Mouse (Mus musculus) kidney, postnatal 0 days (tissue): ENCODE measurements around the gene Acot11. TPM values are rescaled to one million over a fixed set of nuclear protein-coding genes. Genes with fewer than 3 reads are reported as not detected.

Source experiments
- ATAC-seq: fragments of 200-750 bp; cut with Nextera tagmentation; replicated peaks from 2 replicates; pipeline ENCODE4 v1.8.0; 2017; ENCODE audit warnings: low read depth, moderate number of reproducible peaks, moderate TSS enrichment, moderate library complexity; ENCODE audit not compliant: low FRiP score
- DNase-seq: peaks from one replicate; pipeline ENCODE4 v3.0.0-alpha.2; 2016; ENCODE audit warnings: low spot score
- H3K27ac ChIP-seq: fragments of 300-500 bp; sonication (generic); 2 replicates; pipeline ENCODE4 v1.5.1; 2014; ENCODE audit warnings: mild to moderate bottlenecking
- H3K27me3 ChIP-seq: fragments of 300-500 bp; sonication (generic); 2 replicates; pipeline ENCODE4 v1.6.1; 2014; ENCODE audit warnings: low read length, mixed read lengths; ENCODE audit not compliant: insufficient read depth
- H3K36me3 ChIP-seq: fragments of 300-500 bp; sonication (generic); 2 replicates; pipeline ENCODE4 v1.6.1; 2014; ENCODE audit warnings: low read length, mixed read lengths; ENCODE audit not compliant: insufficient read depth
- H3K4me1 ChIP-seq: fragments of 300-500 bp; sonication (generic); replicated peaks from 2 replicates; pipeline ENCODE4 v1.6.1; 2014; ENCODE audit warnings: antibody characterized with exemption, low read length, mixed read lengths; ENCODE audit not compliant: insufficient read depth
- H3K4me2 ChIP-seq: fragments of 300-500 bp; sonication (generic); 2 replicates; pipeline ENCODE4 v1.6.1; 2014; ENCODE audit warnings: mild to moderate bottlenecking, low read length, moderate library complexity, mixed read lengths
- H3K4me3 ChIP-seq: fragments of 300-500 bp; sonication (generic); replicated peaks from 2 replicates; pipeline ENCODE4 v1.5.1; 2014; ENCODE audit warnings: low read depth, low read length
- H3K9ac ChIP-seq: fragments of 300-500 bp; sonication (generic); 2 replicates; pipeline ENCODE4 v1.6.1; 2014; ENCODE audit warnings: low read depth, low read length
- H3K9me3 ChIP-seq: fragments of 300-500 bp; sonication (generic); replicated peaks from 2 replicates; pipeline ENCODE4 v1.6.1; 2016; ENCODE audit warnings: low read length, inconsistent platforms, mixed read lengths
- CTCF ChIP-seq: IDR thresholded peaks from 2 replicates; pipeline ENCODE4 v1.5.1; 2016; ENCODE audit warnings: antibody characterized with exemption, low read depth, mild to moderate bottlenecking, moderate library complexity
- WGBS: fragments of 180-500 bp; shearing (Covaris S2); extraction: QIAGEN DNeasy Blood & Tissue Kit; methylation state at CpG from one replicate; pipeline ENCODE4 v1.1.7; 2014; 5-methylcytosine and 5-hydroxymethylcytosine counted together
- polyA plus RNA-seq: library from polyadenylated mRNA; unstranded; fragments of >200 nt; fragmentation: Nextera tagmentation; extraction: Ambion mirVana; gene quantifications from 2 replicates; pipeline ENCODE4 v1.2.1, GENCODE M21; 2015

Gene Acot11
- polyA plus RNA-seq, 1 experiment from 2014 or later = 1.7 TPM

GRCm38 (mm10) chr4:106830545-106831112, 25.8 kb upstream of the Acot11 start:
- DNase-seq (no peak), ATAC-seq (no peak)
- Histone ChIP-seq H3K27me3 (no peaks in the 10 kb centered on the region), H3K4me2 (no peak overlapping the region), H3K9ac (no peak overlapping the region), H3K36me3 (no peaks in the 10 kb centered on the region), H3K9me3 (no peaks in the 10 kb centered on the region), H3K4me3 (no peak overlapping the region), H3K27ac (no peak overlapping the region), H3K4me1 (peaks cover 7% of the 10 kb centered on the region)
- no peak for TF ChIP-seq CTCF
- 81% methylated on average over 6 of the region's 6 CpGs for WGBS

- Histone ChIP-seq H3K27me3 (no peaks in the 10 kb centered on the region), H3K36me3 (no peaks in the 10 kb centered on the region), H3K4me2 (peak overlapping the region; percentile 67), H3K4me1 (peaks cover 7% of the 10 kb centered on the region), H3K9ac (0 out of 2 replicates have a peak overlapping the region, but pooled peaks have one; percentile 18), H3K9me3 (no peaks in the 10 kb centered on the region), H3K4me3 (peak overlapping the region; percentile 27), H3K27ac (peak overlapping the region; percentile 14)
- TF ChIP-seq CTCF = peak; percentile 63
- DNase-seq (peak; percentile 96), ATAC-seq (peak; percentile 85)
- WGBS = under 1% methylated on average over 42 of the region's 42 CpGs
These were observed 23.1 kb upstream of the Acot11 start for GRCm38 (mm10) chr4:106827738-106828361.

GRCm38 (mm10) chr4:106825229-106825628, 20.4 kb upstream of the Acot11 start:
- no peak overlapping the region for H3K4me2 ChIP-seq
- H3K27me3 ChIP-seq = no peaks in the 10 kb centered on the region
- no peaks in the 10 kb centered on the region for H3K36me3 ChIP-seq
- WGBS = 65% methylated on average over 5 of the region's 5 CpGs
- no peak for TF ChIP-seq CTCF
- H3K4me3 ChIP-seq = no peak overlapping the region
- DNase-seq = no peak
- no peaks in the 10 kb centered on the region for H3K9me3 ChIP-seq
- ATAC-seq = no peak
- no peak overlapping the region for H3K9ac ChIP-seq
- H3K27ac ChIP-seq = no peak overlapping the region
- H3K4me1 ChIP-seq = peaks cover 7% of the 10 kb centered on the region

- no peaks in the 10 kb centered on the region for H3K4me1 ChIP-seq
- H3K9ac ChIP-seq = no peak overlapping the region
- no peaks in the 10 kb centered on the region for H3K27me3 ChIP-seq
- H3K4me3 ChIP-seq = no peak overlapping the region
- no peak for TF ChIP-seq CTCF
- no peaks in the 10 kb centered on the region for H3K36me3 ChIP-seq
- no peak overlapping the region for H3K27ac ChIP-seq
- no peak overlapping the region for H3K4me2 ChIP-seq
- ATAC-seq (no peak), DNase-seq (no peak)
- no peaks in the 10 kb centered on the region for H3K9me3 ChIP-seq
These were observed 14.6 kb upstream of the Acot11 start for GRCm38 (mm10) chr4:106819404-106819803.

GRCm38 (mm10) chr4:106818332-106818731, 13.5 kb upstream of the Acot11 start:
- WGBS = 61% methylated on average over 6 of the region's 6 CpGs

GRCm38 (mm10) chr4:106817017-106817416, 12.2 kb upstream of the Acot11 start:
- no peaks in the 10 kb centered on the region for H3K36me3 ChIP-seq
- H3K4me2 ChIP-seq = no peak overlapping the region
- H3K4me3 ChIP-seq = no peak overlapping the region
- no peaks in the 10 kb centered on the region for H3K4me1 ChIP-seq
- TF ChIP-seq CTCF = no peak
- WGBS = 94% methylated on average over 4 of the region's 4 CpGs
- ATAC-seq (no peak), DNase-seq (no peak)
- H3K27ac ChIP-seq = no peak overlapping the region
- no peak overlapping the region for H3K9ac ChIP-seq
- no peaks in the 10 kb centered on the region for H3K9me3 ChIP-seq
- no peaks in the 10 kb centered on the region for H3K27me3 ChIP-seq

More at GRCm38 (mm10) chr4:106818332-106818731, 13.5 kb upstream of the Acot11 start:
- no peak for DNase-seq
- no peaks in the 10 kb centered on the region for H3K9me3 ChIP-seq
- no peak overlapping the region for H3K27ac ChIP-seq
- no peak overlapping the region for H3K4me2 ChIP-seq
- no peak for ATAC-seq
- no peak overlapping the region for H3K4me3 ChIP-seq
- H3K9ac ChIP-seq = no peak overlapping the region
- no peaks in the 10 kb centered on the region for H3K36me3 ChIP-seq
- no peaks in the 10 kb centered on the region for H3K4me1 ChIP-seq
- TF ChIP-seq CTCF = no peak
- H3K27me3 ChIP-seq = no peaks in the 10 kb centered on the region
